Mouse (Mus musculus) CH12.LX (cell line): Measurements from ENCODE around the gene Cdk2ap2. TPM values are rescaled to one million over a fixed set of nuclear protein-coding genes. Genes with fewer than 3 reads are reported as not detected.
A peak's percentile ranks its signal among the peaks of the same experiment; 100 is the strongest.

Experiments used
- DNase-seq: peaks from one replicate; pipeline ENCODE4 v3.0.0-alpha.2; 2013; ENCODE audit errors: extremely low read depth
- H3K27ac ChIP-seq: 2 replicates; pipeline ENCODE4 v1.5.1; 2012; ENCODE audit warnings: low read depth, mild to moderate bottlenecking, control low read depth, moderate library complexity; ENCODE audit not compliant: insufficient read depth
- H3K27me3 ChIP-seq: replicated peaks from 2 replicates; pipeline ENCODE3; 2012; ENCODE audit warnings: inconsistent platforms
- H3K36me3 ChIP-seq, 2 experiments: replicated peaks in 1 of 2; 2 replicates each; pipeline versions ENCODE3 to v1.6.1; 2012; ENCODE audit warnings: inconsistent platforms in 1 of 2, low read length in 1 of 2, mild to moderate bottlenecking in 1 of 2, mixed read lengths in 1 of 2, moderate library complexity in 1 of 2; ENCODE audit not compliant: control insufficient read depth in 1 of 2, insufficient read depth in 1 of 2
- H3K4me1 ChIP-seq, 2 experiments: 2 replicates each; pipeline ENCODE4 v1.6.1; 2012; ENCODE audit warnings: inconsistent platforms in 1 of 2, moderate library complexity in 1 of 2; ENCODE audit not compliant: insufficient read depth in 2 of 2, control insufficient read depth in 1 of 2
- H3K4me2 ChIP-seq: 2 replicates; pipeline ENCODE4 v1.6.1; 2012; ENCODE audit warnings: low read depth, mild to moderate bottlenecking, control low read depth; ENCODE audit not compliant: poor library complexity, insufficient read depth, severe bottlenecking
- H3K4me3 ChIP-seq, 3 experiments: fragments of 150-350 bp in 1 of 3; sonication (generic) in 1 of 3; replicated peaks in 1 of 3; 2 replicates each; pipeline versions ENCODE3 to v1.5.1; 2011 to 2012; ENCODE audit warnings: low read depth in 2 of 3, low read length in 2 of 3, mild to moderate bottlenecking in 2 of 3, moderate library complexity in 2 of 3, control low read depth in 1 of 3, improper control_type of control experiment in 1 of 3, inconsistent platforms in 1 of 3, mixed read lengths in 1 of 3; ENCODE audit not compliant: poor library complexity in 1 of 3
- H3K79me2 ChIP-seq: replicated peaks from 2 replicates; pipeline ENCODE4 v1.6.1; 2012; ENCODE audit warnings: mild to moderate bottlenecking, moderate library complexity; ENCODE audit not compliant: control insufficient read depth, poor library complexity, insufficient read depth, severe bottlenecking; ENCODE audit errors: extremely low read depth
- H3K9ac ChIP-seq: 2 replicates; pipeline ENCODE4 v1.6.1; 2012; ENCODE audit warnings: low read depth, mild to moderate bottlenecking, control low read depth, moderate library complexity; ENCODE audit not compliant: insufficient read depth
- H3K9me3 ChIP-seq: replicated peaks from 2 replicates; pipeline ENCODE3; 2012; ENCODE audit warnings: low read length, inconsistent platforms, mixed read lengths
- BHLHE40 ChIP-seq: IDR thresholded peaks from 2 replicates; pipeline ENCODE4 v1.6.1; 2011; ENCODE audit warnings: mild to moderate bottlenecking, low read depth, low read length, improper control_type of control experiment
- CHD1 ChIP-seq: IDR thresholded peaks from 2 replicates; pipeline ENCODE4 v1.6.1; 2012; ENCODE audit warnings: low read depth, low read length, improper control_type of control experiment, inconsistent platforms
- CHD2 ChIP-seq: IDR thresholded peaks from 2 replicates; pipeline ENCODE4 v1.6.1; 2011; ENCODE audit warnings: low read length, improper control_type of control experiment
- CTCF ChIP-seq, 2 experiments: IDR thresholded peaks in 1 of 2; conservative IDR thresholded peaks in 1 of 2; 2 replicates each; pipeline ENCODE4 v1.5.1; 2011 to 2012; ENCODE audit warnings: low read depth in 2 of 2, low read length in 2 of 2, improper control_type of control experiment in 1 of 2, inconsistent platforms in 1 of 2, mild to moderate bottlenecking in 1 of 2, moderate library complexity in 1 of 2
- E2F4 ChIP-seq: IDR thresholded peaks from 2 replicates; pipeline ENCODE4 v1.6.1; 2011; ENCODE audit warnings: low read depth, low read length, improper control_type of control experiment; ENCODE audit not compliant: insufficient replicate concordance
- ELF1 ChIP-seq: IDR thresholded peaks from 2 replicates; pipeline ENCODE4 v1.6.1; 2014; ENCODE audit warnings: low read depth, mild to moderate bottlenecking, inconsistent platforms, low read length, improper control_type of control experiment
- ETS1 ChIP-seq: conservative IDR thresholded peaks from 2 replicates; pipeline ENCODE4 v1.6.1; 2012; ENCODE audit warnings: low read depth, mild to moderate bottlenecking, inconsistent platforms, low read length, improper control_type of control experiment, moderate library complexity
- GABPA ChIP-seq: IDR thresholded peaks from 2 replicates; pipeline ENCODE4 v1.6.1; 2012; ENCODE audit warnings: low read depth, low read length, improper control_type of control experiment, inconsistent platforms; ENCODE audit not compliant: insufficient replicate concordance
- HCFC1 ChIP-seq: IDR thresholded peaks from 2 replicates; pipeline ENCODE4 v1.6.1; 2012; ENCODE audit warnings: low read depth, mild to moderate bottlenecking, inconsistent platforms, low read length, improper control_type of control experiment
- JUN ChIP-seq: IDR thresholded peaks from 2 replicates; pipeline ENCODE4 v1.6.1; 2011; ENCODE audit warnings: low read depth, mild to moderate bottlenecking, low read length, improper control_type of control experiment, moderate library complexity; ENCODE audit not compliant: insufficient read depth
- JUND ChIP-seq: conservative IDR thresholded peaks from 2 replicates; pipeline ENCODE4 v1.6.1; 2011; ENCODE audit warnings: low read depth, low read length, improper control_type of control experiment
- KAT2A ChIP-seq: IDR thresholded peaks from 2 replicates; pipeline ENCODE4 v1.6.1; 2012; ENCODE audit warnings: low read length, improper control_type of control experiment, inconsistent platforms; ENCODE audit not compliant: insufficient replicate concordance
- MAZ ChIP-seq: IDR thresholded peaks from 2 replicates; pipeline ENCODE4 v1.6.1; 2012; ENCODE audit warnings: low read depth, mild to moderate bottlenecking, inconsistent platforms, low read length, improper control_type of control experiment, moderate library complexity
- MEF2A ChIP-seq: IDR thresholded peaks from 2 replicates; pipeline ENCODE4 v1.6.1; 2014; ENCODE audit warnings: low read depth, mild to moderate bottlenecking, inconsistent platforms, low read length, improper control_type of control experiment, borderline replicate concordance
- MXI1 ChIP-seq: IDR thresholded peaks from 2 replicates; pipeline ENCODE4 v1.6.1; 2011; ENCODE audit warnings: mild to moderate bottlenecking, low read depth, low read length, improper control_type of control experiment
- MYC ChIP-seq: IDR thresholded peaks from 2 replicates; pipeline ENCODE4 v1.6.1; 2011; ENCODE audit warnings: low read depth, mild to moderate bottlenecking, improper control_type of control experiment, low read length
- NELFE ChIP-seq: IDR thresholded peaks from 2 replicates; pipeline ENCODE4 v1.6.1; 2011; ENCODE audit warnings: low read depth, low read length, improper control_type of control experiment
- PAX5 ChIP-seq: IDR thresholded peaks from 2 replicates; pipeline ENCODE4 v1.6.1; 2012; ENCODE audit warnings: low read length, inconsistent platforms, mixed read lengths
- POLR2A ChIP-seq: IDR thresholded peaks from 2 replicates; pipeline ENCODE4 v1.6.1; 2011; ENCODE audit warnings: low read depth, mild to moderate bottlenecking, improper control_type of control experiment, low read length
- POLR2AphosphoS2 ChIP-seq: IDR thresholded peaks from 2 replicates; pipeline ENCODE4 v1.6.1; 2011; ENCODE audit warnings: low read depth, low read length, improper control_type of control experiment
- RAD21 ChIP-seq: IDR thresholded peaks from 2 replicates; pipeline ENCODE4 v1.6.1; 2011; ENCODE audit warnings: low read depth, mild to moderate bottlenecking, low read length, improper control_type of control experiment, moderate library complexity
- RCOR1 ChIP-seq: conservative IDR thresholded peaks from 2 replicates; pipeline ENCODE4 v1.6.1; 2012; ENCODE audit warnings: low read depth, mild to moderate bottlenecking, inconsistent platforms, low read length, improper control_type of control experiment
- SIN3A ChIP-seq: IDR thresholded peaks from 2 replicates; pipeline ENCODE4 v1.6.1; 2012; ENCODE audit warnings: low read length, improper control_type of control experiment, inconsistent platforms
- SMC3 ChIP-seq: IDR thresholded peaks from 2 replicates; pipeline ENCODE4 v1.6.1; 2011; ENCODE audit warnings: low read depth, low read length, improper control_type of control experiment
- TCF12 ChIP-seq: IDR thresholded peaks from 2 replicates; pipeline ENCODE4 v1.6.1; 2014; ENCODE audit warnings: low read depth, mild to moderate bottlenecking, inconsistent platforms, low read length, improper control_type of control experiment
- UBTF ChIP-seq: IDR thresholded peaks from 2 replicates; pipeline ENCODE4 v1.6.1; 2012; ENCODE audit warnings: low read depth, mild to moderate bottlenecking, inconsistent platforms, low read length, improper control_type of control experiment, moderate library complexity
- USF1 ChIP-seq: IDR thresholded peaks from 2 replicates; pipeline ENCODE4 v1.6.1; 2014; ENCODE audit warnings: low read depth, mild to moderate bottlenecking, inconsistent platforms, low read length, improper control_type of control experiment
- USF2 ChIP-seq: conservative IDR thresholded peaks from 2 replicates; pipeline ENCODE4 v1.6.1; 2011; ENCODE audit warnings: low read depth, low read length, improper control_type of control experiment
- ZC3H11A ChIP-seq: IDR thresholded peaks from 2 replicates; pipeline ENCODE4 v1.6.1; 2012; ENCODE audit warnings: low read depth, mild to moderate bottlenecking, inconsistent platforms, low read length, improper control_type of control experiment
- ZKSCAN1 ChIP-seq: IDR thresholded peaks from 2 replicates; pipeline ENCODE4 v1.6.1; 2012; ENCODE audit warnings: low read depth, inconsistent platforms, low read length, improper control_type of control experiment, borderline replicate concordance
- ZMIZ1 ChIP-seq: IDR thresholded peaks from 2 replicates; pipeline ENCODE4 v1.6.1; 2012; ENCODE audit warnings: low read depth, mild to moderate bottlenecking, inconsistent platforms, low read length, improper control_type of control experiment
- ZNF384 ChIP-seq: IDR thresholded peaks from 2 replicates; pipeline ENCODE4 v1.6.1; 2012; ENCODE audit warnings: low read depth, low read length, improper control_type of control experiment, inconsistent platforms
- dilution Hi-C: fragments of 300-500 bp; cut with MboI; formaldehyde crosslinking; loops from 2 replicates; pipeline ENCODE4 v1.14.3; 2020; ENCODE audit warnings: low sequenced_read_pairs; ENCODE audit not compliant: extremely low pct_unique_long_range_greater_than_20kb, extremely low pct_ligation_motif_present
- in situ Hi-C: fragments of 300-500 bp; cut with MboI; formaldehyde crosslinking; loops from 3 replicates; pipeline ENCODE4 v1.14.3; 2019; ENCODE audit warnings: low sequenced_read_pairs, low pct_ligation_motif_present, low pct_unique_long_range_greater_than_20kb, mixed read lengths
- polyA plus RNA-seq: library from polyadenylated mRNA; unstranded; fragments of >175 nt; gene quantifications from 2 replicates; pipeline ENCODE4 v1.2.1, GENCODE M21; 2012; ENCODE audit warnings: low read depth; ENCODE audit not compliant: insufficient read length
- total RNA-seq, 2 experiments: library from RNA; depleted of rRNA; stranded (reverse); fragments of 300-350 nt in 1 of 2; fragments of >200 nt in 1 of 2; gene quantifications; 2 replicates each; pipeline ENCODE4 v1.2.3; 2012 to 2014

Gene Cdk2ap2
- total and polyA plus RNA-seq, 3 experiments: 63.4 to 69.5 (median 67.1) TPM

DNA sequence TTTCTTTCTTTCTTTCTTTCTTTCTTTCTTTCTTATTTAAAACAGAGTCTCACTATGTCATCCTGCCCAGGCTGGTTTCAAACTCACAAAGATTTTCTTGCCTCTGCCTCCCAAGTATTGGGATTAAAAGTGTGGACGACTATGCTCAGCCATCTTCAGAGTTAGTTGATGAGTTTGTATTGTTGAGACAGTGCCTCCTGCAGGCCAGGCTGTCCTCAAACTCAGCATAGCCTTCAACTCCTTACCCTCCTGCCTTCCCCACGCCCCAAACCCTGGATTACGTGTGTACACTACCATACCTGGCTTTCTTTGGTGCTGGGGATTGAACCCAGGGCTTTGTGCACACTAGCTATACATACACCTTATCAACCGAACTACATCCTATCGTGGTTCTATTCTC, 39.5 kb downstream of the Cdk2ap2 start:
- H3K9me3 ChIP-seq: no peaks in the 10 kb centered on the region
- H3K4me1 ChIP-seq: peaks cover 36 to 91% of the 10 kb centered on the region in 2 experiments
- peaks cover 16 to 59% of the 10 kb centered on the region in 2 experiments for H3K36me3 ChIP-seq
- no peaks in the 10 kb centered on the region for H3K27me3 ChIP-seq
- dilution Hi-C loops: no loop called here
- peak overlapping the region in 1 of 3 experiments; percentile 8 for H3K4me3 ChIP-seq
- no peaks in the 10 kb centered on the region; the same call in 1 of the 2 replicates for H3K79me2 ChIP-seq
- no peak overlapping the region for H3K4me2 ChIP-seq
- DNase-seq: peak; percentile 69
- H3K9ac ChIP-seq: peak overlapping the region; percentile 7; the same call in 1 of the 2 replicates
- no peak for TF ChIP-seq RCOR1
- peak; percentile 23 for TF ChIP-seq RAD21
- TF ChIP-seq PAX5: no peak
- TF ChIP-seq E2F4: no peak
- TF ChIP-seq USF2: no peak
- TF ChIP-seq GABPA: no peak
- no peak for TF ChIP-seq KAT2A
- TF ChIP-seq JUN: no peak
- no peak for TF ChIP-seq ZKSCAN1
- no peak for TF ChIP-seq UBTF
- TF ChIP-seq JUND: no peak
- no peak for TF ChIP-seq BHLHE40
- TF ChIP-seq POLR2AphosphoS2: no peak
- no peak for TF ChIP-seq ZNF384
- no peak for TF ChIP-seq HCFC1
- TF ChIP-seq MYC: no peak; the same call in 1 of the 2 replicates
- TF ChIP-seq POLR2A: no peak; the same call in 1 of the 2 replicates
- TF ChIP-seq USF1: no peak
- TF ChIP-seq CHD1: no peak
- peak; percentile 30; the same call in 1 of the 2 replicates for TF ChIP-seq TCF12
- peak; percentile 48; the same call in 1 of the 2 replicates for TF ChIP-seq SMC3
- peak; percentile 6 to 73; a peak in 3 of 4 replicates for TF ChIP-seq CTCF (conservative IDR thresholded peaks at IDR 0.05 in 1 of 2, IDR thresholded peaks at IDR 0.05 in 1 of 2; ENCODE audit: low read depth in 2 of 2, low read length in 2 of 2)
- no peak for TF ChIP-seq ZC3H11A
- no peak for TF ChIP-seq MXI1
- no peak for TF ChIP-seq ZMIZ1
- TF ChIP-seq ETS1: no peak
- TF ChIP-seq NELFE: no peak
- TF ChIP-seq MAZ: no peak
- no peak for TF ChIP-seq SIN3A
- no peak for TF ChIP-seq CHD2
- TF ChIP-seq ELF1: no peak
- no peak for TF ChIP-seq MEF2A
- TF ChIP-seq, all 38 proteins: peak for 4
- in situ Hi-C loops: no loop called here
- peak overlapping the region; percentile 44 for H3K27ac ChIP-seq
